In the genomic region with DNA sequence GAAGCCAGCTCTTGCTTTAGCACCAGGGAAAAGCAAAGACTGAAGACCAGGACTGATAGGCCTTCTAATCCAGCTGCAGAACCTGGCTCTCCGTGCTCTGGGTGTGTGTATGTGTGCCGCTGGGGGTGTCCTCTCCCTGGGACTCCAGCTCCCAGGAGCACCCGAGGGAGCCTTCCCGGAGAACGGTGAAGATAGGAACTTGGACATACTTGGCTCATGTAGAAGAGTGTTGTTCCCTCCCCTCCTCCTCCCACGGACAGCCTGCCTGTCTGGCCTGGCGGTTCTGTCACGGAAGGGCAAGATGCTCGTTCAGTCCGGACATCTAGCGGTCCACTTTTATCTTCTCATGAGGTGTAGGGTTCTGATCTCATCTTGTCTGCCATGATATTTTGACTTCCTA, we compare ENCODE assay signal across 11 mouse cellular contexts.
DNase-seq lines count a peak whose midpoint lies in the region; ATAC-seq and TF ChIP-seq lines count a peak whose summit lies in the region.
"Had no signal": no experiment of that assay in that cellular context is flagged by ENCODE, and none has a peak within 500 bp of the region (broad histone marks: within the 10 kb centered on the region; RNA-seq: fewer than 3 reads in every experiment).

No protein-coding gene starts in this region.

- no peak for TF ChIP-seq CTCF in kidney, postnatal 0 days (IDR thresholded peaks at IDR 0.05; ENCODE audit: low read depth)

- no peaks in the 10 kb centered on the region for H3K36me3 ChIP-seq in heart, embryonic 10.5 days
- no peaks in the 10 kb centered on the region for H3K36me3 ChIP-seq in kidney, postnatal 0 days (ENCODE audit: insufficient read depth, low read length)
- H3K36me3 ChIP-seq in embryonic facial prominence, embryonic 10.5 days (replicated peaks): no peaks in the 10 kb centered on the region
- no peaks in the 10 kb centered on the region for H3K36me3 ChIP-seq in limb, embryonic 12.5 days
- H3K36me3 ChIP-seq: neural tube, embryonic 12.5 days had no signal

- H3K9ac ChIP-seq in kidney, postnatal 0 days (ENCODE audit: low read depth, low read length): no peak overlapping the region
- H3K9ac ChIP-seq in limb, embryonic 12.5 days (replicated peaks): no peak overlapping the region
- H3K9ac ChIP-seq: neural tube, embryonic 12.5 days had no signal

- H3K4me1 ChIP-seq in heart, embryonic 10.5 days: peaks cover 27% of the 10 kb centered on the region
- peaks cover 16% of the 10 kb centered on the region; the same call in 1 of the 2 replicates for H3K4me1 ChIP-seq in kidney, postnatal 0 days (replicated peaks; ENCODE audit: insufficient read depth, low read length)
- peaks cover 38% of the 10 kb centered on the region for H3K4me1 ChIP-seq in embryonic facial prominence, embryonic 10.5 days
- H3K4me1 ChIP-seq in limb, embryonic 12.5 days (replicated peaks): peaks cover 29% of the 10 kb centered on the region

- no peak overlapping the region for H3K4me3 ChIP-seq in heart, embryonic 10.5 days
- no peak overlapping the region for H3K4me3 ChIP-seq in kidney, postnatal 0 days (replicated peaks; ENCODE audit: low read depth, low read length)
- no peak overlapping the region for H3K4me3 ChIP-seq in embryonic facial prominence, embryonic 10.5 days
- peak overlapping the region; percentile 5; the same call in 1 of the 2 replicates for H3K4me3 ChIP-seq in limb, embryonic 12.5 days (replicated peaks)

- ATAC-seq in kidney, postnatal 0 days (replicated peaks; ENCODE audit: low FRiP score, low read depth): peak; percentile 29; the same call in 1 of the 2 replicates
- no peak for ATAC-seq in limb, embryonic 12.5 days (ENCODE audit: insufficient number of reproducible peaks, insufficient read depth, low FRiP score, low TSS enrichment, low read depth)

- no peaks in the 10 kb centered on the region for H3K9me3 ChIP-seq in heart, embryonic 10.5 days
- no peaks in the 10 kb centered on the region for H3K9me3 ChIP-seq in kidney, postnatal 0 days (replicated peaks; ENCODE audit: low read length)
- no peaks in the 10 kb centered on the region for H3K9me3 ChIP-seq in embryonic facial prominence, embryonic 10.5 days
- no peaks in the 10 kb centered on the region for H3K9me3 ChIP-seq in limb, embryonic 12.5 days
- H3K9me3 ChIP-seq: neural tube, embryonic 12.5 days had no signal

- peak overlapping the region; percentile 73; the same call in 1 of the 2 replicates for H3K4me2 ChIP-seq in kidney, postnatal 0 days (ENCODE audit: low read length)
- peak overlapping the region; percentile 63 for H3K4me2 ChIP-seq in limb, embryonic 12.5 days

- peak; percentile 87 for DNase-seq in heart, adult 11 months
- DNase-seq in heart, embryonic 10.5 days (ENCODE audit: low spot score): no peak
- DNase-seq in kidney, postnatal 0 days (ENCODE audit: low spot score): no peak
- no peak for DNase-seq in kidney, postnatal 25 days
- DNase-seq in embryonic facial prominence, embryonic 10.5 days (ENCODE audit: low spot score): no peak
- no peak for DNase-seq in thymus, postnatal 25 days
- DNase-seq in ovary, postnatal 10 days (ENCODE audit: low spot score): no peak
- DNase-seq: cerebellum, postnatal 10 days; layer of hippocampus, adult 9-11 months had no signal

- 65% methylated on average over 11 of the region's 11 CpGs for WGBS in heart, embryonic 10.5 days
- WGBS in kidney, postnatal 0 days: 50% methylated on average over 11 of the region's 11 CpGs
- WGBS in embryonic facial prominence, embryonic 10.5 days: 86% methylated on average over 11 of the region's 11 CpGs
- WGBS in limb, embryonic 12.5 days: 51% methylated on average over 11 of the region's 11 CpGs

- H3K27ac ChIP-seq in heart, embryonic 10.5 days: no peak overlapping the region
- no peak overlapping the region for H3K27ac ChIP-seq in kidney, postnatal 0 days
- H3K27ac ChIP-seq in embryonic facial prominence, embryonic 10.5 days (replicated peaks): 0 out of 2 replicates have a peak overlapping the region, but pooled peaks have one; percentile 6
- H3K27ac ChIP-seq in limb, embryonic 12.5 days: 0 out of 2 replicates have a peak overlapping the region, but pooled peaks have one; percentile 50
- H3K27ac ChIP-seq: neural tube, embryonic 12.5 days had no signal

- H3K27me3 ChIP-seq in heart, embryonic 10.5 days (ENCODE audit: insufficient read depth, poor library complexity, severe bottlenecking): peaks cover 18% of the 10 kb centered on the region; the same call in 1 of the 2 replicates
- H3K27me3 ChIP-seq in kidney, postnatal 0 days (ENCODE audit: insufficient read depth, low read length): no peaks in the 10 kb centered on the region
- peaks cover 19% of the 10 kb centered on the region for H3K27me3 ChIP-seq in embryonic facial prominence, embryonic 10.5 days (replicated peaks; ENCODE audit: low read depth, poor library complexity, severe bottlenecking)
- H3K27me3 ChIP-seq in limb, embryonic 12.5 days: peaks cover 28% of the 10 kb centered on the region

Comparison
In these comparisons a context has a peak if more than half of its experiments do, and no peak if none do; other contexts are left out.
1. H3K27ac ChIP-seq: peak in embryonic facial prominence, embryonic 10.5 days (single experiment) and limb, embryonic 12.5 days (single experiment); none in heart, embryonic 10.5 days (single experiment) and kidney, postnatal 0 days (single experiment).